Mouse (Mus musculus): ENCODE measurements around the gene Wbp4. TPM values are rescaled to one million over a fixed set of nuclear protein-coding genes. Genes with fewer than 3 reads are reported as not detected.
"Not testable (repeated sequence)": the region's sequence is repeated elsewhere in the genome, so short reads cannot be mapped to it uniquely, and the experiment has no call there.

Gene Wbp4
- polyA plus RNA-seq, 1 experiment from 2014 or later = 37.6 TPM

DNA sequence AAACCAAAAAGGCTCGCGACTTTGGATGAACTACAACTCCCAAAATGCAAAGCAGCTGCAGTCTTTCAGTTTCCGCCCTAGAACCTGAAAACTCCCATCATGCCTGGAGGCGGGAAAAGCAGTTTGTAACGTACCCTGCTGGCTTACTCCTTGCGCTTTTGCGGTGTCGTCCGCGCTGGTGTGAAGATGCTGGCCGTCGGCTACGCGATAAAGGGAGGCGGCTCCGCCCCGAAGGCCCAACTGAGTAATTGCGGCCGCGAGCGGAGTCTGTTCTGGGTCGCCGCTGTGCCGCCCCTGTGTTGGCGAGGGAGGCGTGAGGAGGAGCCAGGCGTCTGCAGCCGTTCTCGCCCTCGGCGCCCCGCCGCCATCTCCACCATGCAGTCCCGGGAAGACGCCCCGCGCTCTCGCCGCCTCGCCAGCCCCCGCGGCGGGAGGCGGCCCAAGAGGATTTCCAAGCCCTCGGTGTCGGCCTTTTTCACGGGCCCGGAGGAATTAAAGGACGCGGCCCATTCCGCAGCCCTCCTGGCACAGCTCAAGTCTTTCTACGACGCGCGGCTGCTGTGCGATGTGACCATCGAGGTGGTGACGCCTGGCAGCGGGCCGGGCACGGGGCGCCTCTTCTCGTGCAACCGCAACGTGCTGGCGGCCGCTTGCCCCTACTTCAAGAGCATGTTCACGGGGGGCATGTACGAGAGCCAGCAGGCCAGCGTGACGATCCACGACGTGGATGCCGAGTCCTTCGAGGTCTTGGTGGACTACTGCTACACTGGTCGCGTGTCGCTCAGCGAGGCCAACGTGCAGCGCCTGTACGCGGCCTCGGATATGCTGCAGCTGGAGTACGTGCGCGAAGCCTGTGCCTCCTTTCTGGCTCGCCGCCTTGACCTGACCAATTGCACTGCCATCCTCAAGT, 29.4 kb downstream of the Wbp4 start, which contains the start of gene Kbtbd6:
TSS of gene Kbtbd6 (plus strand) at position 155 of the 910 bp plus-strand sequence.
- H3K9ac ChIP-seq (replicated peaks; ENCODE audit: low read depth); H3K4me1 ChIP-seq (ENCODE audit: insufficient read depth, low read depth, low read length); H3K27ac ChIP-seq (ENCODE audit: low read length); H3K27me3 ChIP-seq (replicated peaks; ENCODE audit: insufficient read depth, low read length); H3K36me3 ChIP-seq (ENCODE audit: insufficient read depth, low read length); H3K9me3 ChIP-seq (ENCODE audit: low read length): not testable (repeated sequence)
- peak; percentile 7; the same call in 1 of the 2 replicates for TF ChIP-seq CTCF (IDR thresholded peaks at IDR 0.05)
- H3K4me2 ChIP-seq (replicated peaks; ENCODE audit: low read depth, low read length) = peak within 1 kb of the TSS; percentile 63
- H3K4me3 ChIP-seq (ENCODE audit: low read depth, low read length) = peak within 1 kb of the TSS; percentile 57
- 4% methylated on average over 33 of the region's 89 CpGs for WGBS
- peak; percentile 94 for ATAC-seq
- peak; percentile 95 for DNase-seq (ENCODE audit: low spot score)

DNA sequence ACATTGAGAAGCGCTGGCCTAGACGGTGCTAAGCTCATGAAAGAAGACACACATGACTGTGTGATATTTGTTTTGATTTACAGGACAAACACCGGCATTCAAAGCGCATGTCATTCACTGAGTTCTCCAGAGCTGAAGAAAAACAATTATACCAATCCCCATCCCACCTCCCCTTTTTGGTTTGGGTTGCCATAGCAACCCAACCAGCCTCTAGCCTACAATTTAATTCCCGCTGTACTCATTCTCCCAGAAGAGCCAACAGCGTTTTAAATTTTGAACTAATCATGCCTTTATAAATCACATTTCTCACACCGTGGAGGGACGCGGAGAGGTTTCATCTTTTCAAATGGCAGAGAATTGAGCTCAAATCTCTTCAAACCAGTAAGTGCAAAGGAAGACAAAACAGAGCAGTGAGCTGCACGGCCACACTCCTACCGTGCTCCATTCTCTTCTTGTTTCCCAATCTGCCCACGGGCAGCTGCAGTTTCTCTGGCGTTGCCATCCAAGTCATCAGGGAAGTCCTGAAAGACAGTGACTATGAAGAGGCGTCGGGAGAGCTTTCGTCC, 36.2 kb downstream of the Wbp4 start:
- no peaks in the 10 kb centered on the region for H3K36me3 ChIP-seq (ENCODE audit: insufficient read depth, low read length)
- no peaks in the 10 kb centered on the region for H3K4me1 ChIP-seq (ENCODE audit: insufficient read depth, low read depth, low read length)
- 70% methylated on average over 16 of the region's 16 CpGs for WGBS
- H3K9me3 ChIP-seq (ENCODE audit: low read length) = no peaks in the 10 kb centered on the region
- DNase-seq (ENCODE audit: low spot score) (no peak), ATAC-seq (no peak)
- H3K4me3 ChIP-seq (ENCODE audit: low read depth, low read length) = no peak overlapping the region
- H3K27me3 ChIP-seq (replicated peaks; ENCODE audit: insufficient read depth, low read length) = no peaks in the 10 kb centered on the region
- no peak overlapping the region for H3K27ac ChIP-seq (ENCODE audit: low read length)
- H3K9ac ChIP-seq (replicated peaks; ENCODE audit: low read depth) = no peak overlapping the region
- H3K4me2 ChIP-seq (replicated peaks; ENCODE audit: low read depth, low read length) = no peak overlapping the region
- TF ChIP-seq EP300 (IDR thresholded peaks at IDR 0.05) = no peak
- no peak for TF ChIP-seq CTCF (IDR thresholded peaks at IDR 0.05)

DNA sequence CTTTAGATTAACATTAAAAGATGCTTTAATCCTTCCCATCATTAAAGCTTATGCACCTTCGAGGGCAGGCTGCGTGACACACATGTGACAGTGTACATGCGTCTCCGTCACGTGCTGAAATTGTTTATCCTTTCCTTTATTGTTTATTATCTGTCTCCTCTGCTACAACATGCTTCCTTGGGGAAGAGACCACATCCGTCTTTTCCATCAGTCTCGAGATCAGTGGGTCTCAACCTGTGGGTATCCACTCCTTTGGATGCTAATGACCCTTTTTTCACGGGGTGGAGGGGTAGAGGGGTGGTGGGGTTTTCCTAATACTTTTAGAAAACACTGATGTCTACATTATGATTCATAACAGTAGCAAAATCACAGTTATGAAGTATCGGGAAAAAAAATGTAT, 36.7 kb downstream of the Wbp4 start:
- Histone ChIP-seq H3K4me2 (replicated peaks; ENCODE audit: low read depth, low read length) (no peak overlapping the region), H3K27me3 (replicated peaks; ENCODE audit: insufficient read depth, low read length) (no peaks in the 10 kb centered on the region), H3K9ac (replicated peaks; ENCODE audit: low read depth) (no peak overlapping the region), H3K9me3 (ENCODE audit: low read length) (no peaks in the 10 kb centered on the region), H3K4me1 (ENCODE audit: insufficient read depth, low read depth, low read length) (no peaks in the 10 kb centered on the region), H3K36me3 (ENCODE audit: insufficient read depth, low read length) (no peaks in the 10 kb centered on the region), H3K4me3 (ENCODE audit: low read depth, low read length) (no peak overlapping the region), H3K27ac (ENCODE audit: low read length) (no peak overlapping the region)
- no peak for ATAC-seq
- WGBS = 69% methylated on average over 9 of the region's 9 CpGs
- no peak for TF ChIP-seq EP300 (IDR thresholded peaks at IDR 0.05)
- no peak for TF ChIP-seq CTCF (IDR thresholded peaks at IDR 0.05)
- DNase-seq (ENCODE audit: low spot score) = no peak

DNA sequence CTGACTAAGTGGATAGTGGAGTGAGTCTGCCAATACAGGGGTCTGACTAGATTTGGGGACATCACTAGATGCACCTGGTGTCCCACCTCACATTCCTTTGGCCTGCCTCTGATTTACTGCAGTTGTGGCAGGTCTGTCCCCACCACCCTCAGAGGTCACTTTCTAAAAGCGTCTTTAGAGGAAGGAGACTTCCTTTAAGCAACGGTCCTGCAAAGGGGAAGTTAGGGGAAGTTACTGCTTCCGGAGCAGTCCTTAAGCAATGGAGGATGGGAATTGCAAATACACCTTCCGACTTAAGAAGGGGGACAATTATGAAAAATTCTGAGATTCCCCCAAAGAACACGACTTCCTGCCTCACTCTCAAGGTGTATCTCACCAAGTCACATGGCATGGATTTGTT, 39.9 kb downstream of the Wbp4 start:
- no peaks in the 10 kb centered on the region for H3K27me3 ChIP-seq (replicated peaks; ENCODE audit: insufficient read depth, low read length)

DNA sequence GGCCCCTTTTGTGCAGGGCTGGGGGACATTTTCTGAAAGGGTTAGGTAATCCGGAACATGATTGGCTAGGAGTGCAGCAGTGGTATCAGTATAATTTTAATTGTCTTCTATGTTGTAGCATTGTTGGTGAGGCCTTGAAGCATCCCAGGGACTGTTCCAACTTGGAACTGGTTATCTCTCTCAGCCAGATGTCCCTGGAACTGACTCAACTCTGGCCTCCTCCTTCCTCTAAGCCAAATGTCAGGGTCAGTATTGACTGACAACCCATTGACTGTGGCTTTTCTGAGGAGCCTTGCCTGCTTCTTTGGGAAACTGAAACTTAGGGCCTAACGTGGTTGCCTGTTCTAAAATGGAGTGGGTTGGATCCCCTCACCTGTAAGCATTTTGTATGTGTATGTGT, 40.7 kb downstream of the Wbp4 start:
- Histone ChIP-seq H3K27me3 (replicated peaks; ENCODE audit: insufficient read depth, low read length) (no peaks in the 10 kb centered on the region), H3K4me3 (ENCODE audit: low read depth, low read length) (no peak overlapping the region), H3K36me3 (ENCODE audit: insufficient read depth, low read length) (no peaks in the 10 kb centered on the region), H3K4me2 (replicated peaks; ENCODE audit: low read depth, low read length) (no peak overlapping the region), H3K4me1 (ENCODE audit: insufficient read depth, low read depth, low read length) (no peaks in the 10 kb centered on the region), H3K27ac (ENCODE audit: low read length) (no peak overlapping the region), H3K9ac (replicated peaks; ENCODE audit: low read depth) (no peak overlapping the region), H3K9me3 (ENCODE audit: low read length) (no peaks in the 10 kb centered on the region)
- DNase-seq (ENCODE audit: low spot score) (no peak), ATAC-seq (no peak)
- TF ChIP-seq EP300 (IDR thresholded peaks at IDR 0.05) (no peak), CTCF (IDR thresholded peaks at IDR 0.05) (no peak)
- 86% methylated on average over 2 of the region's 2 CpGs for WGBS

More for the DNA sequence above, 39.9 kb downstream of the Wbp4 start:
- DNase-seq (ENCODE audit: low spot score) (peak; percentile 17), ATAC-seq (no peak)
- Histone ChIP-seq H3K4me2 (replicated peaks; ENCODE audit: low read depth, low read length) (no peak overlapping the region), H3K9me3 (ENCODE audit: low read length) (no peaks in the 10 kb centered on the region), H3K36me3 (ENCODE audit: insufficient read depth, low read length) (no peaks in the 10 kb centered on the region), H3K9ac (replicated peaks; ENCODE audit: low read depth) (no peak overlapping the region), H3K4me3 (ENCODE audit: low read depth, low read length) (no peak overlapping the region), H3K4me1 (ENCODE audit: insufficient read depth, low read depth, low read length) (no peaks in the 10 kb centered on the region), H3K27ac (ENCODE audit: low read length) (no peak overlapping the region)
- TF ChIP-seq CTCF (IDR thresholded peaks at IDR 0.05) (no peak), EP300 (IDR thresholded peaks at IDR 0.05) (no peak)
- WGBS = 62% methylated on average over 5 of the region's 5 CpGs

DNA sequence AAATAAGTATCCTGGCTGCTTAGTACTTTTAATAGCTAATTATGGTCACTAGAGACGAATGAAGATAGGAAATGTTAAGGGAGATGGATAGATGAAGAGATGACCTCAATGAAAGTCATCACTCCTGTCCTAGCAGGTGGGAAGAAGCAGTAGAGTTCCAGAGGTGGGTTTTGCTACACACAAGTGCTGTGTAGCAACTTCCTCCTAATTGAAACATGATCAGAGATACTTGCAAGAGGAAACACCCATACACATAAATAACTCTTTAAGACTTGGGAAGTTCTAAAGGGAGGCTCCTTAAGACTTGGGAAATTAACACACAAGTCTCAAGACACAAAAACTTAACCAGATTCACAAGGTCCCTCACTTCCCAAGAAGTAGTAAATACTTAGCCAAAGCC, 47.3 kb downstream of the Wbp4 start:
- Histone ChIP-seq H3K4me1 (ENCODE audit: insufficient read depth, low read depth, low read length) (no peaks in the 10 kb centered on the region), H3K4me2 (replicated peaks; ENCODE audit: low read depth, low read length) (no peak overlapping the region), H3K9ac (replicated peaks; ENCODE audit: low read depth) (no peak overlapping the region), H3K27ac (ENCODE audit: low read length) (no peak overlapping the region), H3K36me3 (ENCODE audit: insufficient read depth, low read length) (no peaks in the 10 kb centered on the region), H3K9me3 (ENCODE audit: low read length) (no peaks in the 10 kb centered on the region), H3K27me3 (replicated peaks; ENCODE audit: insufficient read depth, low read length) (no peaks in the 10 kb centered on the region), H3K4me3 (ENCODE audit: low read depth, low read length) (no peak overlapping the region)
- ATAC-seq (no peak), DNase-seq (ENCODE audit: low spot score) (no peak)
- 55% methylated on average over 1 of the region's 1 CpGs for WGBS
- TF ChIP-seq CTCF (IDR thresholded peaks at IDR 0.05) = no peak
- TF ChIP-seq EP300 (IDR thresholded peaks at IDR 0.05) = no peak

DNA sequence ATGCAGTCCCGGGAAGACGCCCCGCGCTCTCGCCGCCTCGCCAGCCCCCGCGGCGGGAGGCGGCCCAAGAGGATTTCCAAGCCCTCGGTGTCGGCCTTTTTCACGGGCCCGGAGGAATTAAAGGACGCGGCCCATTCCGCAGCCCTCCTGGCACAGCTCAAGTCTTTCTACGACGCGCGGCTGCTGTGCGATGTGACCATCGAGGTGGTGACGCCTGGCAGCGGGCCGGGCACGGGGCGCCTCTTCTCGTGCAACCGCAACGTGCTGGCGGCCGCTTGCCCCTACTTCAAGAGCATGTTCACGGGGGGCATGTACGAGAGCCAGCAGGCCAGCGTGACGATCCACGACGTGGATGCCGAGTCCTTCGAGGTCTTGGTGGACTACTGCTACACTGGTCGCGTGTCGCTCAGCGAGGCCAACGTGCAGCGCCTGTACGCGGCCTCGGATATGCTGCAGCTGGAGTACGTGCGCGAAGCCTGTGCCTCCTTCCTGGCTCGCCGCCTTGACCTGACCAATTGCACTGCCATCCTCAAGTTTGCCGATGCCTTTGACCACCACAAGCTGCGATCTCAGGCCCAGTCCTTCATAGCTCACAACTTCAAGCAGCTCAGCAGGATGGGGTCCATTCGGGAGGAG, 54.5 kb downstream of the Wbp4 start:
- 27% methylated on average over 3 of the region's 59 CpGs for WGBS
- not testable (repeated sequence) for H3K9me3 ChIP-seq (ENCODE audit: low read length); H3K36me3 ChIP-seq (ENCODE audit: insufficient read depth, low read length); H3K4me1 ChIP-seq (ENCODE audit: insufficient read depth, low read depth, low read length); H3K9ac ChIP-seq (replicated peaks; ENCODE audit: low read depth); H3K27me3 ChIP-seq (replicated peaks; ENCODE audit: insufficient read depth, low read length); DNase-seq (ENCODE audit: low spot score)
- H3K4me2 ChIP-seq (replicated peaks; ENCODE audit: low read depth, low read length) = peak overlapping the region; percentile 44
- peak overlapping the region; percentile 74 for H3K27ac ChIP-seq (ENCODE audit: low read length)
- peak overlapping the region; percentile 34 for H3K4me3 ChIP-seq (ENCODE audit: low read depth, low read length)
- peak; percentile 46 for ATAC-seq
